Mouse (Mus musculus) thymus, postnatal 10 days (tissue): ENCODE results near the gene Styx.

ENCODE experiments used
- DNase-seq, 2 experiments: peaks; one replicate each; pipeline ENCODE4 v3.0.0; 2021; ENCODE audit warnings: low spot score in 2 of 2

Styx gene

GRCm38 (mm10) chr14:45438931-45439275 lies 88.0 kb downstream of the Styx start:
- no peak for DNase-seq

DNA sequence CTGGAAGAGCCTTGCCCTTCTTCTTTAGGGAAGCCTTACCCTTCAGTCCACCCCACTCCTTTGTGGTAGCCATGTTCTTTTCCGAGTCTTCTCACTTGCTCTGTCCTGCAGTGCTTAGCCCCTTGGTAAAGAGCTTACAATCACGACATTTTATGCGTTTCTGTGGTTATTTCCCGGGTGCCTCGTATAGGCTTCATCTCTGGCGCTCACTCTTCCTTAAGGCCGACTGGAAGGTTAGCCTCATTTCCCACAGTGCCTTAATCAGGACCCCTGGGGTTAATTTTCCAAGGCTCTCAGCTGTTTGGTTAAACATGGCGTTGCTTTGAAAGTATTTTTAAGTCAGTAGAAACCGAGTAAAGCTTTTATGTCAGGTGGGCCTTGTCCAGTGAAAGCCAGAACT lies 88.5 kb downstream of the Styx start:
- no peak for DNase-seq

GRCm38 (mm10) chr14:45441291-45441690 lies 90.4 kb downstream of the Styx start:
- DNase-seq = no peak

GRCm38 (mm10) chr14:45442781-45443560 lies 92.1 kb downstream of the Styx start:
- no peak for DNase-seq

DNA sequence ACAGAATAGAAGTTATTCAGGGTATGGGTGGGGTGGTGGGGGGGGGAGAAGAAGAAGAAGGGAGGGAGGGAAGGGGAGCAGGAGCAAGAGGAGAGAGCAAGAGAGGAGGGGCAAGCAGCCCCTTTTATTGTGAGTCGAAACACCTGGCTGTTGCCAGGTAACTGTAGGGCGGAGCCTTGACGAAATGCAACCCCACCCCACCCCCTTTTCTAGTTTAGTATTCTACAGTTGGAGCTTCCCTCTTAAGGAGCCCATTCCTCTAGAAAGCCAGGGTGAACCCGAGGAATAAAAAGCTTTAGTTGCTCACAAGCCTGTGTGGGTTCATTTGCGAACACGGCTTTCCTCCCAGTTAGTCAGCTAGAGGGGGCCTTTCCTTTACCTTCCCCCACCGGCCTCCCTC lies 94.0 kb downstream of the Styx start:
- no peak for DNase-seq

GRCm38 (mm10) chr14:45445445-45445844 lies 94.6 kb downstream of the Styx start:
- DNase-seq = no peak

- no peak for DNase-seq
Measured at GRCm38 (mm10) chr14:45446777-45447176, 95.9 kb downstream of the Styx start.

DNA sequence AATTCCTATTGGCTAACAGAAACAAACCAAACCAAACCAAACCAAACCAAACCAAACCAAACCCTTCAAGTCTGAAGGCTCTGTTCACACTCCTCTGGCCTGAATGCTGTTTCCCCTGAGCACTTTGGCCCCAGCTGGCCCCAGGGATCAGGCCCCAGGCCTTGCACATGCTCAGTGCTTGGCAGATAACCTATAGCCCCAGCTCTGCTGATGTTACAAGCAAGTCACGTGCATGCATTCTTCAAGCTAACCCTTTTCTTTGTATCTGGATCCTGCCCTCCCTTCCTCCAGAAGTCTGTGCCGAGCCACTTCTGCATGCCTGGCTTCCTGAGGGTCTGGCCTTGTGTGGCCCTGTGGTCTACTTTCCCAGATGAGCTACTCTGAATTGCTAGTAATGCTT lies 100.2 kb downstream of the Styx start:
- DNase-seq = no peak

DNA sequence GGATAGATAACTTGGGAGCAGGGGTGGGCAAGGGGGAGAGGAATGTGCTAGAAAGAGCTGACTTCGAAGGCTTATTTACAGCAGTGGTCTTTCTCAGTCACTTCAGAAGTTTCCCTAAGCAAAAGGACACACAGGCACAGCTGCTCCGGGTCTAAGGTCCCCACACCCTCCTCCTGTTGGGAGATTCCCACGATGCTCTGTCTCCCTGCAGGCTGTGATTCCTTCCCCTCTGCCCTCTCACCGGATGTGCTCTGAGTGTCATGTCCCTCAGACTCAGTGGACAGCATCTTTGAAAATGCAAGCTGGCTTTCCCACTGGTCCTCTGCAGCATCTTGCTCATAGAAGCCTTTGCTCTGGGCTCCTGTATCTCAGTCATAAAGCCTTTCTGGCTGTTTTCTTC lies 101.3 kb downstream of the Styx start:
- DNase-seq = no peak

GRCm38 (mm10) chr14:45452861-45453512 lies 102.1 kb downstream of the Styx start:
- DNase-seq = no peak

- DNase-seq = no peak
Measured at GRCm38 (mm10) chr14:45453538-45454233, 102.8 kb downstream of the Styx start.

- no peak for DNase-seq
Measured at GRCm38 (mm10) chr14:45455651-45456501, 105.0 kb downstream of the Styx start.

DNA sequence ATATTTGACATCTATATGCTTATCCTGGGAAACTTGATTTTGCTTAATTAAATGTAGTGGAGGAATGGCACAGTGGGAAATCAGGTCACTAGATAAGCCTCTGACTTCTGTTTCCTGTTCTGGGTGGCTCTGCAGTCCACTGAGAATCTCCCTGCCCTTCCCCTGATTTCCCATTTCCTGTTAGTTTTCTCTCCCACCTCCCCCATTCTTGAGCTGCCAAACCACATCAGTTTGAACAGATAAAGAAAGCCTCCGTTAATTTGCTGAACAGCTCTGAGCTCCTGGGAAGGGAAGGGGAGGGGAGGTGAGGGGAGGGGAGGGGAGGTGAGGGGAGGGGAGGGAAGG lies 105.6 kb downstream of the Styx start:
- no peak for DNase-seq

GRCm38 (mm10) chr14:45457003-45457402 lies 106.1 kb downstream of the Styx start:
- no peak for DNase-seq

GRCm38 (mm10) chr14:45459877-45460276 lies 109.0 kb downstream of the Styx start:
- no peak for DNase-seq

DNA sequence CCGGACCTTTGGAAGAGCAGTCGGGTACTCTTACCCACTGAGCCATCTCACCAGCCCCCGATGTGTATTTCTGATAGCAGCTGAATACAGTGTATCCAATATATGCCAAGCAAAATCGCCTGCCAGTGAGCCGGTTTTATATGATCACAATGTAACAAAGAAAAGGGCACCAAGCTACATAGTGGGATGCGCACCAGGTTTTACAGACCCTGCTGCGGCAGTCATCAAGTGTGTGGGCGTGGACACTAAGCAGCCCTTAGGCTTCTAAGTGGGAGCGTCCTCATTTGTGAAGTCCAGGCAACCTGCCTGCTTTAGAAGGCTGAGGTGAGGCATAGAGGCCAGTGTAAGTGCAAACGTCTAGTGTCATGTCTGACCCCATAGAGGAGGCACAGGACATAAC lies 109.6 kb downstream of the Styx start:
- no peak for DNase-seq

DNA sequence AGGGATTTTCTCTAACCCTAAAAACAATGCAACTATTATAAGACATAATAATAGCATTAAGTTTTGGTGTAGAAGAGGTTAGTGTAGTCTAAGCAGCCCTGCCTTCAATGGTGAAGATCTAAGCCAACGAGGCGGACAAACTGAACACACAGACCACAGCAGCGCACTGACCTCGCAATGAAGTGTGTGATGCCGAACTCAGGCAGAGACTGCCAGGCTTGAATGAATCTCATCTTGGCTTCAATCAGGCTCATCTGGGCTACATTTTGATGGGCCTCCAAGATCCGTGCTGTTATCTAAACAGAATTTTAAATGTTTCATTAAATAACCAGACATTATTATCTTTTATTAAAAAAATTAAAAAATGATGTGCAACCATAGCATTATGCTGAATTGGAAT lies 111.1 kb downstream of the Styx start:
- DNase-seq = no peak

DNA sequence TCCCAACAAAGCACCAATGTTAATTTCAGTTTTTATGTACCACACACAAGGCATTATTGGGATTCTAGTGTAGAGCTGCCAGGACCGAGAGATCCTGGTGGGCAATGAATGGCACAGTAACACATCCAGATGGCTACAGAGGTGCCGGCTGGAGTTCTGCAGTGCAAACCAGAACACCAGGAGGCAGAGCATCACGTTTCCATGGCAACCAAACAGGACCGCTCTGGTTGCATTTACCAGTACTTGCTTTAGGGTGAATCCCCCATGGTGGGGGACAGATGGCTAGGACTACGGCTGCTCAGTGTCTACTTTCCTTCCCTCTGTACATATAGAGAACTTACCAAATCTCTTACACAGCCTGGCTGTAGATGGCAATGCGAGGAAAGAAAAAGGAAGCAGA lies 111.5 kb downstream of the Styx start:
- no peak for DNase-seq

DNA sequence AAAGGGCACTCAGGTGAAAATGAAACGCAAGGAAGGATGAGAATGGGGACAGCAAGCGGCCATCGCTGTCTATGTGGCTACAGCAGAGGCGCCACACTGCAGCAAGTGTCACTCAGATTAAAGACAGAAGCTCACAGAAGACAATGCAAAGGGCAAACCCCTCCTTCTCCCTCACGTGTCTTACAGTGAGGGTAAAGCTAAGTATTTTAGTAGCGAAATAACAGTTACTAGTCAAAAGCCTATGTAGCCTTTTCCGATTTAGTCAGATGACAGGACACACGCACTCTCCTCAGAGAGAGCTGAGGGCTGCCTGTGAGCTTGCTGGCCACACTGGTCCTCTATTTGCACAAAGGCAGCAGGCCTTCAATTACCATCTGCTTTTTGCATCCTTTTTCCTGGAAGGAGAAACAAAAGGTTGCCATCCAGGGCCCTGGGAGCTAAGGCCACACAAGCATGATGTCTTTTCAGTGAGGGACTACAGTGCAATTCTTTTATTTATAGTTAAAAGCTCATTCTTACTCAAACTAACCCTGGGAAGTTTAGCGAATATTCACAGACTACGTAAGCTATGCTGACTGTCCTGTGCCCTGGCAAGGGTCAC lies 112.1 kb downstream of the Styx start:
- no peak for DNase-seq

DNA sequence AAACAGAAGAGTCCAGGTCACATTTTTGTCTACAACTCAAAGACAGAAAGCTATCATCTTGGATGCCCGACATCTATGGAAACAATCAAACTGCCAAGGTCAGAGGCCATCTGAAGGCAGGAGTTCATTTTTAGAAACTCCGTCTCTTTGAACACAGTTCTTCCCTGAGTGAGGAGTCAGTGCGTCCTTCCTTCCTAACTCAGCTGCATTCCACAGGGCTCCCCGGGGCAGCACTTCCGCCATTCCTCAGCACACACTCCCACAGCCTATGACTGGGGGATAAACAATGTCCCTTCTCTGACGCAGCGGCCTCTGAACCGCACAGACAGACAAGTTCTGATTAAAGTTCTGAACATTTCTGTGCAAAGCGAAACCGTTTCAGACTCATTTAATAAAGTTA lies 112.7 kb downstream of the Styx start:
- no peak for DNase-seq
